Mouse (Mus musculus) bone marrow macrophage, adult 2 months (primary cell): ENCODE results near the gene Pdzd2. TPM values are rescaled to one million over a fixed set of nuclear protein-coding genes. Genes with fewer than 3 reads are reported as not detected.

ENCODE experiments used
- H3K27ac ChIP-seq: 2 replicates; pipeline ENCODE4 v1.5.1; 2012; ENCODE audit warnings: low read depth, low read length; ENCODE audit not compliant: insufficient read depth
- H3K4me1 ChIP-seq: 2 replicates; pipeline ENCODE4 v1.6.1; 2012; ENCODE audit warnings: low read length; ENCODE audit not compliant: control insufficient read depth, insufficient read depth
- H3K4me3 ChIP-seq: 2 replicates; pipeline ENCODE4 v1.5.1; 2012; ENCODE audit warnings: mild to moderate bottlenecking, low read length, moderate library complexity; ENCODE audit not compliant: insufficient read depth
- CTCF ChIP-seq: IDR thresholded peaks from 2 replicates; pipeline ENCODE4 v1.5.1; 2012; ENCODE audit warnings: low read depth, mild to moderate bottlenecking, low read length, moderate library complexity
- POLR2A ChIP-seq: IDR thresholded peaks from 2 replicates; pipeline ENCODE4 v1.6.1; 2012; ENCODE audit warnings: mild to moderate bottlenecking, low read depth, low read length, borderline replicate concordance
- polyA plus RNA-seq: library from polyadenylated mRNA; stranded (reverse); fragments of >200 nt; gene quantifications from 2 replicates; pipeline ENCODE4 v1.2.4, GENCODE M21; 2012; ENCODE audit not compliant: missing spikeins, insufficient read depth, insufficient read length

Gene Pdzd2
- polyA plus RNA-seq, 1 experiment, result not detected

DNA sequence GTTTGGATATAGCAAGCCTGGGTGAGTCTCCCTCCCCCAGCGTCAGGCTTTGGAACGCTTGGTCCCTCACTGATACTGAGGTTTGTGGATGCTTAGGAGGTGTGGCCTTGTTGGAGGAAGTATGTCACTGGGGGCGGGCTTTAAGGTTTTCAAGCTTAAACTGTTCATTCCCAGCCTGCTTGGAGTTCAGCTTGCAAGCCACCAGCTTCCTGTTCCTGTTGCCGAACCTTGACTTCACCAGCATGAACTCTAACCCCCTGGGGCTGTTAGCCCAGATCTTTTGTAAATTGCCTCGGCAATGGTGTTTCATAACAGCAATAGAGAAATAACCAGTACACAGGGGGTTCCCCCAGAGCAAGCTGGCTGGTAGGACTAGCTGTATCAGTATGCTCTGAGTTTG is 260.4 kb downstream of the Pdzd2 start:
- Histone ChIP-seq H3K27ac (peak overlapping the region; percentile 48), H3K4me1 (peaks cover 14% of the 10 kb centered on the region), H3K4me3 (no peak overlapping the region)
- no peak for TF ChIP-seq POLR2A
- TF ChIP-seq CTCF, result no peak

DNA sequence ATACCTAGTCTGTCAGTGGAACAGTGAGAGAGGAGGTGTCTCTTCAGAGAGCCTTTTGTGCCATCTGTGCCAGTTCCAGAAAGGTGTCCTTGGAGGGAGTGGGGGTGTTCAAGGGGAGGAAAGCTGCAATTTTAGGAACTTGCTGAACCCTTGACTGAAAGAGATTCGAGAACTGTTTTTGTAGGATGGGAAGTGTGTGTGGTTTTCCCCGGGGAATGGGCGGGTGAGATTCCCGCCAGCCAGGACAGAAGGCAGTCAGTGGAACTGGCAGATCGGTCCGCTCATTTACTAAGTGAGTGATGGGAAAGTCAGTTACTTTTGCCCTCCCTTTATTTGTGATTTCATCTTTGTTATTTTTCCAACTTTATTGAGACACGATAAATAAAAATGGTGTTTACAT is 266.1 kb downstream of the Pdzd2 start:
- H3K27ac ChIP-seq, result no peak overlapping the region
- TF ChIP-seq CTCF, result no peak
- TF ChIP-seq POLR2A, result no peak
- H3K4me1 ChIP-seq, result no peaks in the 10 kb centered on the region
- H3K4me3 ChIP-seq, result no peak overlapping the region

DNA sequence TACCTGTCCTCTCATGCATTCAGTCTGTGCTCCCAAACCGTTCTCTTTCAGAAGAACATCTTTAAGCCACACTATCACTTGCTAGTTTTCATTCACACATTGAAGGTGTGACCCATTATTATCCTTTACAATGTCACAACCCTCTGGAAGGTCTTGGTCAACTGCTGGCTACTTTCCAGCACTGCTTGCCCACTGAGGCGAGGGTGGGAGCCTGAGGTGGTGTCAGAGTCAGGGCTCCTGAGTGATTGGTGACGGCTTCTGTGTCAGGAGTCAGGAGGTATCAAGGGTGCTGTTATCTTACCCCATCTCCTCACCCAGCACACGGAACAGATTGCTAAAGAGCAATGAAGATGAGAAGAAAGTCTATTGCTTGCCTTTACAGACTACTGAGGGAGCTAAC is 267.1 kb downstream of the Pdzd2 start:
- Histone ChIP-seq H3K4me1 (no peaks in the 10 kb centered on the region), H3K4me3 (no peak overlapping the region), H3K27ac (no peak overlapping the region)
- TF ChIP-seq POLR2A, result no peak
- no peak for TF ChIP-seq CTCF

DNA sequence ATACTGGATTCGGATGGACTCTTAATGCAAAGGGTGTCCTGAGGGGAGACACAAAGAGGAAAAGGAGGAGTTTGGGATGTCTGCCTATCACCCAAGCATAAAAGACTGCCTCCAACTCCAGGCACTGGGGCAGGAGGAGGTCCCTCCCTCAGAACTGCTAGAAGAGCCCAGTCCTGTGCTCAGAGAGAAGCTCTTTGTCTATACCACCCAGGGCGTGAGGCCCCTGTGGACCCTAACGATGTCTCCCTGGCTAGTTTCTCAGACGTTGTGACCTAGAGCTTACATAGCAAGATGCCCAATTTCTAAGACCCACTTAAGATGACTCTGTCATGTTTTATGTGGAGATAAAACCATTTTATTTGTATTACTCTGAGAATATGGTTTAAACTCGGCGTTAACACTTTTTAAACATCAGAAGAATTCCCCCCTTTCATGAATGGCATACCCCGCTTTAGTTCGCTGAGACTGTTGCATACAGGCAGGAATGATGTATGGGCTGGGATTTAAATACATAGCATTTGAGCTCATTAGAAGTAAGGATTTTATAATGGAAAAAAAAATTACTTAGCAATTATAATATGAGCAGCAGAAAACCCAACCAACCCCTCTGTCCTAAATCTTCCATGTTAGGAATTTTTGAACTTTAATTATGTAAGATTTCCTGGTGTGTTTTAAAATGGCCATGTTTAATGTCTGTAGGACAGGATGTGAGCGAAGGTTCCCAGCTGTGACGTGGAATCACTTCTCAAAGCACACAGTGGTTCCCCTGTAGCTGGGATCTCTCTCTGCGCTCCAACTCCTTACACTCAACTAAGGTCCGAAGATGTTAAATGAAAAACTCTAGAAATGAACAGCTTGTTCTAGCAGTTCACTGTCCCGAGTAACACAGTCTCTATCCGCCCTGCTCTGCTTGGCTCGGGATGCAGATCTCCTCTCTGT is 268.6 kb downstream of the Pdzd2 start:
- no peak for TF ChIP-seq POLR2A
- no peak for TF ChIP-seq CTCF
- H3K4me3 ChIP-seq, result no peak overlapping the region
- no peak overlapping the region for H3K27ac ChIP-seq
- H3K4me1 ChIP-seq, result no peaks in the 10 kb centered on the region

DNA sequence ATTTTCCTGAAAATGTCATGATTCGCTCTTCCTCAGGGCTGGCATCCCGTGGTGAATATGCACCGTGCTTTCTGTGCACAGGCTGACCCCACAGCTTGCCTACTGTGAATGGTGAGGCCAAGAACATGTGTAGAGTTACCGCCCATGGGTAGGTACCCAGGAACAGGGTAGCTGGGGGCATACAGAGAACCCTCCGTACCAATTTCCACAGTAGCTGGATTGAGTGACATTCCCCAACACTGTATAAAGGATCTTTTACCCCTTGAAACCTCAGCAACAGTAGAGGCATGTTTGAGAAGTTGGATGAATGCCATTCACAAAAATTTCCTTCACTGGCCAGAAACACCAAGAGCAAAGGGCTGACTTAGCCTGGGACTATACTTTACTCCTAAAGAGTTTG is 271.1 kb downstream of the Pdzd2 start:
- TF ChIP-seq POLR2A, result no peak
- no peak for TF ChIP-seq CTCF
- Histone ChIP-seq H3K4me1 (no peaks in the 10 kb centered on the region), H3K4me3 (no peak overlapping the region), H3K27ac (no peak overlapping the region)

DNA sequence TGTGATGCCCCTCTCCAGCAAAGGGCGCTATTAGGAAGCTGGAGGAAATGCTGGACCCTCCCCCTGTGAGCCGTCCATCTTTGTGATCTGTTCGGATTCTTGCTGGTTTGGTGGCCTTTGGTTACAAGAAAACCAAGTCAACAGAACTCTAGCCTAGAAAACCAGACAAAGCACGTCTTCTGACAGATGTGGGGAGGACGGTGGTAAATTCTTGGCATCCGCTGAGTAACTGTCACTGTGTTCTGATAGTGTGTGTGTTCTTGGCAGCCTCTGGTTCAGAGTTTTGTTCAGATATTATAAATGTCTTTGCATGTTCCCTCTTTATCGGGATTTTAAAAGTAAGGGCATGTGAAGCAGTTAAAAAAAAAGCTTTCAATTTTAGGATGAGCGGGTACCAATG is 274.0 kb downstream of the Pdzd2 start:
- TF ChIP-seq POLR2A, result no peak
- TF ChIP-seq CTCF, result no peak
- Histone ChIP-seq H3K4me1 (no peaks in the 10 kb centered on the region), H3K4me3 (no peak overlapping the region), H3K27ac (no peak overlapping the region)

DNA sequence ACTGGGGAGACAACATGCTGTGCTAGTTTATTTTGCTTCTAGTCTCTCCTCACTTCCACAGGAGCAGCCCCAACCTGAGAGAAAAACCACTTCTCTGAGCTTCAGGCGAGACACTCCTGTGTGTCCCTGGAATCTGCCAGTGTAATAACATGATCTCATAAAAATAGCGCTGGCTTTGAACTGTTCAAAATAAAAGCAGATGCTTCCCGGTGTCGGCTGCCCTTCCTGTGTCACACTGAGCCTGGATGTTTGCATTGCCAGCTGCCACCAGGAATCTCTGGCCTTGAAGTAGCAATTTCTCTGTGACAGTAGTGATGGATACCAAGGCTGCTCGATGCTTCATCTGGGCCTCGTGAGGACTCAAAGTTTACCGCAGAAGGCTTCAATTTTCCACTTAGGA is 282.9 kb downstream of the Pdzd2 start:
- TF ChIP-seq CTCF (no peak), POLR2A (no peak)
- Histone ChIP-seq H3K4me1 (no peaks in the 10 kb centered on the region), H3K4me3 (no peak overlapping the region), H3K27ac (no peak overlapping the region)

DNA sequence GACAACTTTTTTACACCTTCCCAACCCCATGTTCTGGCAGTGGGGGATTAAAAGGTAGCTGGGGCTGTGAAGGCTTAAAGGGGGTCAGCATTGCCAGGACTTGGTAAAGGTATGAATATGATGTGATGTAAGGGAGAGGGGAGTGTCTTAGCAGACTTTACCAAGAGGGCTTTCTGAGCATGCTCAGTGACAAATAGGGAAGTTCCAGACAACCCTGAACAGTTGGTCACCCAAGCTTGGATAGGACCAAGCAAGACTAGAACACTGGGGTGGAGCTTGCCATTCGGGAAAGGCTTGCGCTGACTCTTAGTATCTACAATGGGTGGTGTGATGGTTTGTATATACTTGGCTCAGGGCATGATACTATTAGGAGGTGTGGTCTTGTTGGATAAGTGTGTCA is 286.4 kb downstream of the Pdzd2 start:
- Histone ChIP-seq H3K4me1 (no peaks in the 10 kb centered on the region), H3K27ac (no peak overlapping the region), H3K4me3 (no peak overlapping the region)
- TF ChIP-seq CTCF (no peak), POLR2A (no peak)

DNA sequence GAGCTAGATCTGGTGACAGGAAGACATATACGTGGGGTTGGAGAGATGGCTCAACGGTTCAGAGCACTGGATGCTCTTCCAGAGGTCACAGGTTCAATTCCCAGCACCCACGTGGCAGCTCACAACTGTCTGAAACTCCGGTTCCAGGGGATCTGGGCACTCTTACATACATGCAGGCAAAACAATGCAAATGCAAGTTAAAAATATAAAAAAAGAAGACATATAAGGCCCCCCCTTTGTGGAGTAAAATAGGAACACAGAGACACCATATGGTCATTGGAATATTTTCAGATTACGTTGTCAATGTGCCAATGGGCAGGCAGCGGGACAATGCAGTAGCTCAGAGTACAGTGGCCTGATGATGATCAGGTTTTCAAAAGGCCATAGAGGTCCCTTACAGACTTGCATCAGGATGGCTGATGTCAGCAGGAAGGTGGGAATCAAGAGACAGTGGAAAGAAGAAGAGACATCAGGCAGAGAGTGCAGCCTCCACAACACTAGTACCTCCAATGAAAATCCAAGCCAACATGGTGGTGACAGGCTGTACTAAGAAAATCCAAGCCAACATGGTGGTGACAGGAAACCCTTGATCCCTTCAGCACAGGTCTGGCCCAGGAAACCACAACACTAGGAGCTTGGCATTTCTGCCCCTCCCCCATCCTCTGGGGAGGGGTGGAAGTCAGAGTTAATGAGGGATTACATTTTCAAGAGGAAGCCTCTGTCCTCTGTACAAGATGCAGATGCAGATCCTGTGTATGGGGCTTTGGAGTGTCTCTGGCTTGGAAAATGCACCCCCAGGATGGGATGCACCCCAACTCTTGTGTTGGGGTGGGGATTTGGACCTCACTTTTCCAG is 287.4 kb downstream of the Pdzd2 start:
- Histone ChIP-seq H3K4me1 (no peaks in the 10 kb centered on the region), H3K4me3 (no peak overlapping the region), H3K27ac (no peak overlapping the region)
- no peak for TF ChIP-seq CTCF
- TF ChIP-seq POLR2A, result no peak

DNA sequence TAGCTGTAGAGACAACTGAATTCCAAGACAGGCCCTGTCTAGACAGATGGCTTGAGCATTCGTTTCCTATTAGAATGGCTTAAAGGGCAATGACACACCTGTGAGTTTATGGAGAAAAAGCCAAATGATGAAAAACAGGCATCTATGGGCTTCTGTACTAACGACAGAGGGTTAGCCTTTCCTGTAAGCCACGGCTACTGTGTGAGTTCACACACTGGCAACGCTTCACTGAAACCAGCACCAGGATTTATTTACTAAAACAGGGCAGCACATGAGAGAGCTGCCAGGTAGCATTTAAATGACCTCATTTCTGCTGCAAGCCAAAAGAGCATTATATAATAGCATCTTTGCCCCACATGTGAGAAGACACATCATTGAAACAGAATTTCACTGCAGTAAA is 288.3 kb downstream of the Pdzd2 start:
- Histone ChIP-seq H3K4me3 (no peak overlapping the region), H3K27ac (no peak overlapping the region), H3K4me1 (no peaks in the 10 kb centered on the region)
- TF ChIP-seq CTCF, result no peak
